Mouse (Mus musculus) hindbrain, postnatal 0 days (tissue): ENCODE measurements around the gene Rapgef3. TPM values are rescaled to one million over a fixed set of nuclear protein-coding genes. Genes with fewer than 3 reads are reported as not detected.

Experiments
- ATAC-seq: fragments of 200-750 bp; cut with Nextera tagmentation; 2 replicates; pipeline ENCODE4 v1.8.0; 2017; ENCODE audit warnings: mild to moderate bottlenecking, moderate TSS enrichment, moderate library complexity
- DNase-seq: peaks from one replicate; pipeline ENCODE4 v3.0.0-alpha.2; 2015; ENCODE audit warnings: low spot score
- H3K27ac ChIP-seq: fragments of 300-500 bp; sonication (generic); 2 replicates; pipeline ENCODE4 v1.5.1; 2014; ENCODE audit warnings: mild to moderate bottlenecking
- H3K27me3 ChIP-seq: fragments of 300-500 bp; sonication (generic); 2 replicates; pipeline ENCODE4 v1.6.1; 2014; ENCODE audit warnings: low read length, mixed read lengths; ENCODE audit not compliant: insufficient read depth
- H3K36me3 ChIP-seq: fragments of 300-500 bp; sonication (generic); 2 replicates; pipeline ENCODE4 v1.6.1; 2014; ENCODE audit warnings: low read length, mixed read lengths; ENCODE audit not compliant: insufficient read depth
- H3K4me1 ChIP-seq: fragments of 300-500 bp; sonication (generic); 2 replicates; pipeline ENCODE4 v1.6.1; 2014; ENCODE audit warnings: antibody characterized with exemption, low read length, mixed read lengths; ENCODE audit not compliant: insufficient read depth
- H3K4me2 ChIP-seq: fragments of 300-500 bp; sonication (generic); 2 replicates; pipeline ENCODE4 v1.6.1; 2014; ENCODE audit warnings: low read depth, mild to moderate bottlenecking, low read length, moderate library complexity, mixed read lengths
- H3K4me3 ChIP-seq: fragments of 300-500 bp; sonication (generic); 2 replicates; pipeline ENCODE4 v1.5.1; 2014; ENCODE audit warnings: low read length
- H3K9ac ChIP-seq: fragments of 300-500 bp; sonication (generic); replicated peaks from 2 replicates; pipeline ENCODE4 v1.6.1; 2014; ENCODE audit warnings: mild to moderate bottlenecking, low read length, moderate library complexity, mixed read lengths
- H3K9me3 ChIP-seq: fragments of 300-500 bp; sonication (generic); 2 replicates; pipeline ENCODE4 v1.6.1; 2016; ENCODE audit warnings: low read length, mixed read lengths
- CTCF ChIP-seq: IDR thresholded peaks from 2 replicates; pipeline ENCODE4 v1.5.1; 2016; ENCODE audit warnings: antibody characterized with exemption, control low read depth, low read depth
- WGBS: fragments of 180-500 bp; shearing (Covaris S2); extraction: QIAGEN DNeasy Blood & Tissue Kit; methylation state at CpG from one replicate; pipeline ENCODE4 v1.1.7; 2014; 5-methylcytosine and 5-hydroxymethylcytosine counted together
- polyA plus RNA-seq: library from polyadenylated mRNA; unstranded; fragments of >200 nt; fragmentation: Nextera tagmentation; extraction: Ambion mirVana; gene quantifications from 2 replicates; pipeline ENCODE4 v1.2.1, GENCODE M21; 2015
- total RNA-seq: library from RNA; depleted of rRNA; stranded (reverse); fragments of >200 nt; gene quantifications from 2 replicates; pipeline ENCODE4 v1.2.3, GENCODE M21; 2014

Gene Rapgef3
- total and polyA plus RNA-seq, 2 experiments from 2014 or later, result 10.3 to 41.9 TPM

GRCm38 (mm10) chr15:97749397-97749796 is 18.4 kb downstream of the Rapgef3 start:
- DNase-seq (no peak), ATAC-seq (no peak)
- no peak for TF ChIP-seq CTCF
- Histone ChIP-seq H3K27ac (no peak overlapping the region), H3K4me3 (no peak overlapping the region), H3K27me3 (no peaks in the 10 kb centered on the region), H3K9me3 (no peaks in the 10 kb centered on the region), H3K4me2 (no peak overlapping the region), H3K9ac (no peak overlapping the region), H3K4me1 (peaks cover 15% of the 10 kb centered on the region), H3K36me3 (peaks cover 13% of the 10 kb centered on the region; the same call in 1 of the 2 replicates)
- 93% methylated on average over 9 of the region's 9 CpGs for WGBS

GRCm38 (mm10) chr15:97748964-97749363 is 18.8 kb downstream of the Rapgef3 start:
- peaks cover 15% of the 10 kb centered on the region for H3K4me1 ChIP-seq
- H3K4me3 ChIP-seq, result no peak overlapping the region
- H3K27me3 ChIP-seq, result no peaks in the 10 kb centered on the region
- TF ChIP-seq CTCF, result no peak
- 87% methylated on average over 4 of the region's 4 CpGs for WGBS
- ATAC-seq, result no peak
- no peak overlapping the region for H3K9ac ChIP-seq
- no peaks in the 10 kb centered on the region for H3K9me3 ChIP-seq
- no peak overlapping the region for H3K27ac ChIP-seq
- no peak overlapping the region for H3K4me2 ChIP-seq
- H3K36me3 ChIP-seq, result peaks cover 13% of the 10 kb centered on the region; the same call in 1 of the 2 replicates
- DNase-seq, result no peak

- Histone ChIP-seq H3K4me2 (no peak overlapping the region), H3K9me3 (no peaks in the 10 kb centered on the region), H3K36me3 (peaks cover 13% of the 10 kb centered on the region; the same call in 1 of the 2 replicates), H3K27ac (no peak overlapping the region), H3K4me3 (no peak overlapping the region), H3K27me3 (no peaks in the 10 kb centered on the region), H3K4me1 (peaks cover 15% of the 10 kb centered on the region), H3K9ac (no peak overlapping the region)
- no peak for DNase-seq
- WGBS, result 21% methylated on average over 10 of the region's 10 CpGs
- no peak for ATAC-seq
- TF ChIP-seq CTCF, result no peak
Observed at GRCm38 (mm10) chr15:97748309-97748708, 19.5 kb downstream of the Rapgef3 start.

GRCm38 (mm10) chr15:97747486-97747885 is 20.3 kb downstream of the Rapgef3 start:
- WGBS, result 83% methylated on average over 4 of the region's 4 CpGs
- ATAC-seq, result no peak
- Histone ChIP-seq H3K27me3 (no peaks in the 10 kb centered on the region), H3K27ac (no peak overlapping the region), H3K4me3 (no peak overlapping the region), H3K4me2 (no peak overlapping the region), H3K36me3 (peaks cover 13% of the 10 kb centered on the region; the same call in 1 of the 2 replicates), H3K9me3 (no peaks in the 10 kb centered on the region), H3K4me1 (peaks cover 15% of the 10 kb centered on the region), H3K9ac (no peak overlapping the region)
- no peak for DNase-seq
- TF ChIP-seq CTCF, result no peak

- Histone ChIP-seq H3K27me3 (no peaks in the 10 kb centered on the region), H3K27ac (no peak overlapping the region), H3K4me3 (no peak overlapping the region), H3K4me2 (no peak overlapping the region), H3K36me3 (peaks cover 13% of the 10 kb centered on the region; the same call in 1 of the 2 replicates), H3K9me3 (no peaks in the 10 kb centered on the region), H3K4me1 (peaks cover 15% of the 10 kb centered on the region), H3K9ac (no peak overlapping the region)
- ATAC-seq (no peak), DNase-seq (no peak)
- 93% methylated on average over 24 of the region's 24 CpGs for WGBS
- no peak for TF ChIP-seq CTCF
Observed at GRCm38 (mm10) chr15:97746748-97747147, 21.0 kb downstream of the Rapgef3 start.

GRCm38 (mm10) chr15:97746278-97746677 is 21.5 kb downstream of the Rapgef3 start:
- ATAC-seq, result no peak
- H3K9ac ChIP-seq, result no peak overlapping the region
- H3K4me3 ChIP-seq, result no peak overlapping the region
- no peak for TF ChIP-seq CTCF
- peaks cover 13% of the 10 kb centered on the region; the same call in 1 of the 2 replicates for H3K36me3 ChIP-seq
- H3K27me3 ChIP-seq, result no peaks in the 10 kb centered on the region
- H3K9me3 ChIP-seq, result no peaks in the 10 kb centered on the region
- WGBS, result 90% methylated on average over 10 of the region's 10 CpGs
- H3K27ac ChIP-seq, result no peak overlapping the region
- no peak overlapping the region for H3K4me2 ChIP-seq
- peaks cover 15% of the 10 kb centered on the region for H3K4me1 ChIP-seq
- DNase-seq, result no peak

- peaks cover 13% of the 10 kb centered on the region; the same call in 1 of the 2 replicates for H3K36me3 ChIP-seq
Observed at GRCm38 (mm10) chr15:97745331-97745730, 22.4 kb downstream of the Rapgef3 start.

More at GRCm38 (mm10) chr15:97745331-97745730, 22.4 kb downstream of the Rapgef3 start:
- no peaks in the 10 kb centered on the region for H3K9me3 ChIP-seq
- WGBS, result 59% methylated on average over 10 of the region's 10 CpGs
- ATAC-seq, result no peak; the same call in 1 of the 2 replicates
- no peak for TF ChIP-seq CTCF
- H3K4me1 ChIP-seq, result peaks cover 8% of the 10 kb centered on the region
- DNase-seq, result no peak
- no peak overlapping the region for H3K27ac ChIP-seq
- H3K9ac ChIP-seq, result no peak overlapping the region
- H3K4me2 ChIP-seq, result no peak overlapping the region
- H3K27me3 ChIP-seq, result no peaks in the 10 kb centered on the region
- H3K4me3 ChIP-seq, result no peak overlapping the region
